Mouse (Mus musculus): Measurements from ENCODE around the gene Plin2.
"Not testable (repeated sequence)": the region's sequence is repeated elsewhere in the genome, so short reads cannot be mapped to it uniquely, and the experiment has no call there.

DNA sequence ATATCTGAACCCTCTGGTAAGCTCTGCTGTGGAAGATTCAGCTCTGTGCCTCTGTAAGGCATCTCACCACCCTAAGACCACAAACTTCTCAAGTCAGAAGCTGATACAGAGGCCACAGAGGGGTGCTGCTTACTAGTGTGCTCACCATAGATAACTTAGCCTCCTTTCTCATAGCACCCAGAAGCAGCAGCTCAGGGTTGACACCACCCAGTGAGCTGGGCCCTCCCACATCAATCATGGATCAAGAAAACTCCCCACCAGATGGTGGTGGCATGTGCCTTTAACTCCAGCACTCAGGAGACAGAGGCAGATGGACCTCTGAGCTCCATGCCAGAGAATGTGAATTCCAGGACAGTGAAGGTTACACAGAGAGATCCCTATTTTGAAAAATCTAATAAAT lies 35.0 kb downstream of the Plin2 start:
- not testable (repeated sequence) for TF ChIP-seq POLR2A (IDR thresholded peaks at IDR 0.05; ENCODE audit: control insufficient read depth, low read depth, low read length); CTCF (IDR thresholded peaks at IDR 0.05; ENCODE audit: control insufficient read depth, insufficient read depth, insufficient replicate concordance, low read depth, low read length)
